Mouse (Mus musculus): ENCODE results near the gene Tas2r115.

- no peak for TF ChIP-seq CTCF (IDR thresholded peaks at IDR 0.05; ENCODE audit: low read depth, low read length)
- no peak for TF ChIP-seq GATA1 (IDR thresholded peaks at IDR 0.05; ENCODE audit: borderline replicate concordance, low read length)
Observed at GRCm38 (mm10) chr6:132750206-132750605, 12.4 kb upstream of the Tas2r115 start.

Data from G1E (cell line).